Mouse (Mus musculus): ENCODE data around the gene Ndufb4.
A peak's percentile ranks its signal among the peaks of the same experiment; 100 is the strongest.
"Not testable (repeated sequence)": the region's sequence is repeated elsewhere in the genome, so short reads cannot be mapped to it uniquely, and the experiment has no call there.

Gene Ndufb4

DNA sequence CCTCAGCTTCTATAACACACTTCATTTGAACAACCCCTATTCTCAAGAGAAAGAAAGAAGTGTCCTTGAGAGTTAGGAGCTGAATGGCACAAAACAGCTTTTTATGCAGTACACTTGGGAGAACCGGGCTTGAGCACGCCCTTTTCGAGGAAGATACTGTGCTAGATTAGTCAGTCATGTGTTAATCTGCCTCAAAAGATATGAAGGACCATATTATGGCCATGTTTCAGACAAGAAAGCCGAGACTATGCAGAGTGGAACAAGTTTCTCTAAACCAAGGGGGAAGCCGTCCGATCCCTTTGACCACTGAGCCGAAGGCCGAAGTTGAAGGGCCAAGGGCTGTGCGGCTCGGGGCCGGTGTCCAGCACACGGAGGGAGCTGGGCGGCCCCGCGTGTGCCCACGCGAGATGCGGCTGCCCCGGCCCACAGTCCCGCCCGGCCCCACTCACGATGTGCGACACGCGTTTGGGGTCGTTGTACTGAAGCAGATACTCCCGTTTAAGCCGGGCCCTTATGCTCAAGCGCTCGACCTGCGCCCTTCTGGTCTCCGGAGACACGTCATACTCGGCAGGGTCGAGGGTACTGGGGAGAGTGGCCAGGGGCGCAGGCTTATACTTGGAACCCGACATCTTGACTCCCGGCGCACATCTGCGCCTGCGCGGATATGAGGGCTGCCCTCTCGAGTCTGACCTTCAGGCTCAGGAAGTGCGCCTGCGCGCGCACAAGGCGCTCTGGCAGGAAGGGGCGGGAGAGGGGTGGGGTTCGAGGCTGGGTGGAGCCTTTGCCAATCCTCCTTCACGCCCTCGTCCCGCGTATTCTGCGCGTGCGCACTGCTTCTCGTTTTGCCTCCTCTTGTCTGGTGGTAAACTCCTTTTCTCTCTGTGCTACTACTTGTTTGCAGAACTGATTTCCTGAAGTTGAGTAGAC, at the start of gene Ndufb4:
Gene Ndufb4, minus strand, starts transcription at position 723 of the 927 bp plus-strand sequence.
- ATAC-seq (ENCODE audit: low TSS enrichment) = peak; percentile 93

DNA sequence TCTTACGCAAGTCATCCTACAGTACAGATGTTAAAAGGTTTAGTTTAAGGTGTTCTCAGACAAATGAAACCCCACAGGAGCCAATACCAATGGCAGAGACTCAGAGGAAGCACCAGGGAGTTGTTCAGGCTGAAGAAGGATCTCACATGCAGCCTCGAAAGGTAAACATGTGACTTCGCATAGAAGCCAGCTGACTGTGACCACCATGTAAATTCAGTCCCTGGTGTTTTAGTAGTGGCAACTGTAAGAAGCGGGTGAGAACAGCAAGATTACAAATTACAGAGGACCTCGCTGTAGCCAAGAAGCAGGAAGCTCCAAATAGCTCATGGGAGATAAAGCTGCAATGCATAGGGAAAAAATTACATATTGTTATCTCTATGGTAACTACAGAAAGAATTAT, 49.6 kb upstream of the Ndufb4 start:
- peak; percentile 58 for ATAC-seq (ENCODE audit: low TSS enrichment)

DNA sequence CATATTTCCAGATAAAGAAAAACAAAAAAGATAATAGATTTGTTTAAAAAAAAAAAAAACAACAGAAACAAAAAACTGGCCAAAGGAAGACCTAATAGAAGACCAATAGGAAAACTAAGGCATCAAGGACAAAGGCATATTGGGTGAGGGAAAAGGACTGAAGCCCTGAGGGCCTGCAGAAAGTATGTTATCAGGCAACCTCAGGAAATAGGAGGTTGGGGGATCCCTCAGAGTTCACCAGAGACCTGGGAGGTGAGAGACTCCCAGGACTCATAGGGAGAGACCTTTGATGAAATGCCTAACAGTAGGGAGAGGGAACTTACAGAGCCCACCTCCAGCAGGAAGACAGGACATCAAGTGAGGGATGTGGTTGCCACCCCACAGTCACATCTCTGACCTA, 45.8 kb upstream of the Ndufb4 start:
- ATAC-seq (ENCODE audit: low TSS enrichment) = not testable (repeated sequence)

DNA sequence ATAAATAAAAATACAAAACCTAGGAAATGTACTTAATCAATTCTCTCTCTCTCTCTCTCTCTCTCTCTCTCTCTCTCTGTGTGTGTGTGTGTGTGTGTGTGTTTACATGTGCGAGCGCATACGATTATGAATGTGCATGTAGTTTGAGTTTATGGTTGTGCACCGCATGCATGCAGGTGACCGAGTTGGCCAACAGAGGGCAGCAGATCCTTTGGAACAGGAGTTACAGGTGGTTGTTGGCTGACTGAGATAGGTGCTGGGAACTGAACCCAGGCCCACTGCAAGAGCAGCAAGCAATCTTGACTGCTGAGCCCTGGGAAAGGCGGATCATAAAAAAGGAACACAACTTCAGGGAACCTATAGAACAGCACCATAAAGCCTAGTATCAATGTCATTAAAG, 44.5 kb upstream of the Ndufb4 start:
- ATAC-seq (ENCODE audit: low TSS enrichment) = no peak

DNA sequence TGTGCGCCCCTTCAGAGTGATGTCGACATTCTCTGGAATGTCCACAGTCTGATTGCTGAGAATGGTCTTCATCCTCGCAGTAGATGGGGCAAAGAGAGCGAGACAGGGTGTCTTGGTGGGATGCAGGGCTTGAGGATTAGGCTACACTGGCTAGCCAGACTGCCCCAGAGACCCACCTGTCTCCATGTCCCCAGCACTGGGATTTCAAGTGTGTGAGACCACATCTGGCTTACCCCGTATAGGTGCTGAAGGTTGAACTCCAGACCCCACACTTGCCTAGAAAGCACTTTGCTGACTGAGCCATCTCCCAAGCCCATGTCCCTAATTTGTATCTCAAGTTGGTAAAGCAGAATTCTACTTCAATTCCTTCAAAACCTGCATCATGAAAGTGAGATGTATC, 43.0 kb upstream of the Ndufb4 start:
- ATAC-seq (ENCODE audit: low TSS enrichment) = no peak

DNA sequence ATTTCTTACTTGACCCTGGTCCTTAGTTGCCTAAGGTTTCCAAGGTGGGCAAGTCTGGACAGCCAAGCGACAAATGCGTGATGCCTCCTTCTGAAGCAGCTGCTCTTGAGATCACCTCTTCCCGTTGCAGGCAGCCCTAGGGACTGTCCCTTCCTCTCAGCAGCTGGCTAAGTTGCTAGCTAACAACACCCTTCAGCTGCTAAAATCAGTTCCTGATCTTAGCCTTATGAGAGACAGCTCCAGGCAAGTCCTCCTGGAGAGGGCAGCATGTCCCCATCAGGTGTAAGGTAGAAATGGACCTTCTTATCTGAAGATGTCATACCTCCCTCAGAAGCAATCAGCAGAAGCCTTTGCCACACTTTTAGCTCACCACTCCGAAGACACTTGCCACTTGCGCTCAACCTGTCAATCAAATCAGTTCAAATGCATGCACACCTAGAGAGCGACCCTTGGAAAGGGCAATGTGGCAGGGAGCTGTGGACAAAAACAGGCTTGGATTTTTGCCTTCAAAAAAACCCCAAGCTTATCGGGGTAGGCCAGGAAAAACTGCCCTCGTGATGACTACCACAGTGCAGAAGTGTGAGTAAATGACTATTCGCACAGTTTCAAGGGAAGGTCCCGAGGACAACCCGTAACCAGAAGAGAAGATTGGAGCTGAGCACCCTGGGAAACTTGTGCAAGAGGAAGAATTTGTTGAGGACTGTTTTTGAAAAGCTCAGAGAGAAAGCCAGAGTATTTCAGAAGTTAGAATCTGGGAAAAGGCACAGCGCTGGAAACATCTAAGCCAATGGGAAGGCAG, 36.9 kb upstream of the Ndufb4 start:
- 0 out of 2 replicates have a peak, but pooled peaks have one; percentile 21 for ATAC-seq (ENCODE audit: low TSS enrichment)

DNA sequence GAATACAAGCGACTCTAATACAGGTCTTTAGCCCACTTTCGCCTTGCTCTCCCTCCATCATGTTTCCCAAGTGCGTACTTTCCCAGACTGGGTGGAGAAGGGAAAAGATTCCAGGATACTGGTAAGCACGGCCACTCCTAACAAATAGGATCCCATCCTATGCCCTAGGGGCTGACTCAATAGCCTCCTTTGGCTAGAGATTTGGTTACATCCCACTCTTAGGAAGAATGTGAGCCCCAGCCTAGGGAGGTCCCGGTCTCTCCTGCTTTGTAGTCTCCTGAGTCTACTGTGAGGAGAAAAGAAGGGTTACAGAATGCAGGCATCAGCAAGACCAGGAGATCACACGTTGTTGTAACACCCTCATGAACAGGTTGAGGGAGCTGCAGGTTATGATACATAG, 36.2 kb upstream of the Ndufb4 start:
- ATAC-seq (ENCODE audit: low TSS enrichment) = 0 out of 2 replicates have a peak, but pooled peaks have one; percentile 6

DNA sequence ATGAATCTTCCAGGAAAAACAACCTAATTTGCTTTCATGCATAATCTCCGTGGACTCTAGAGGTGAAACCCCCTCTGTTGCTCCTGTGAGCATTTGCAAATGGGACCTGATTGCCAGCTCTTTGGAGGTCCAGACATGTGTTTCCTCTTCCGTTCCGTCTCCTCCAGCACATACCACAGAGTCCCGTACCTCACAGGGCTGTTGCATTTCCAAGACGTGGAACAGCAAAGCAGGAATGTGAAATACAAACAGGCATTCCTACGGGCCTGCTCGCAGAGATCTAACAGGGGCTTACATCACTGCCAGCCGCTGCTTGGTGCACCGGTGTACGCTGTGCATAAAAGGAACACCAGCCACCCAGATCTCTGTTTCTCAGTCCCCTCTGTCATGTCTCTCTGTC, 35.7 kb upstream of the Ndufb4 start:
- ATAC-seq (ENCODE audit: low TSS enrichment) = no peak

DNA sequence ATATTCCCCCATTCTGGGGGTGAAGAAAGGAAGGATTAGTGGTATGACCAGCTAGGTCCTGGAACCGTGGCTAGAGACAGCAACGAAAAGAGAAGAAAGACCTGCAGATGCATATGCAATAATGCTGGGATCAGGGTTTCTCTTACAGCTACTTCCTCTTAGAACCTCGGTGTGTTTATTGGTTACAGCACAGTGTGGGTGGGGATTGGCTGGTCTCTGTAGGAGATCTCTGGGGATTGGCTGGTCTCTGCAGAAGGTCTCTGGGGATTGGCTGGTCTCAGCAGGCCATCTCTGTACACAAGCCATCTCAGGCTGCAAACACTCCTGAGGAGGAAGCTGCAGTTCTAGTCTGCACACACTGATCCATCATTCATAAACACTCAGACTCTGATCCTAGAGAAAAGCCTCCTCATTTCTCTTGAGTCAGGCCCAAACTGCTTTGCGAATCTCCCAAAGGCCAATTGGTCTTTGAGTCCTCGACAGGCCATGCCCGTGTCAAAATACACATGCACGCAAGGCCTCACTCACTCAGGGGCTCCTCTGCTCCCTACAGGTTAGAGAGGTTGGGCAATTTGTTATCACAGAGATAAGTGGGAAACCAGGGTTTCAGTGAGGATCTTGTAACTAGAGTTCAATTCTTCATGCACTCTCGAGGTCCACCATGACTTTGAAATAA, 35.1 kb upstream of the Ndufb4 start:
- ATAC-seq (ENCODE audit: low TSS enrichment) = no peak; the same call in 1 of the 2 replicates

DNA sequence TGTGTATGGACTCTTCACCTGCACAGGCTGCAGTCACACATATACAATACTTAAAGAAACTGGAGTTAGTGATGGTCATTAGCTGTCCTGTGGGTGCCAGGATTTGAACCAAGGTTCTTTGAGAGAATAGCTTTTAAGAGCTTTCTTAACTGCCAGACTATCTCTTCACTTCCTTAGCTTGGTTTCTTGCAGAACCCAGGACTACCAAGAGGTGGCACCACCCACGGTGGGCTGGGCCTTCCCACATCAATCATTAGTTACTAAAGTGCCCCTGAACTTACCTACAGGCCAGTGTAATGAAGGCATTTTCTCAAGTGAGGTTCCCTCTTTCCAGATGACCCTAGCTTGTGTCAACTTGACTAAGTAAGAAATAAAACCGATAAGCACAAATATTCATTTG, 33.9 kb upstream of the Ndufb4 start:
- ATAC-seq (ENCODE audit: low TSS enrichment) = no peak

DNA sequence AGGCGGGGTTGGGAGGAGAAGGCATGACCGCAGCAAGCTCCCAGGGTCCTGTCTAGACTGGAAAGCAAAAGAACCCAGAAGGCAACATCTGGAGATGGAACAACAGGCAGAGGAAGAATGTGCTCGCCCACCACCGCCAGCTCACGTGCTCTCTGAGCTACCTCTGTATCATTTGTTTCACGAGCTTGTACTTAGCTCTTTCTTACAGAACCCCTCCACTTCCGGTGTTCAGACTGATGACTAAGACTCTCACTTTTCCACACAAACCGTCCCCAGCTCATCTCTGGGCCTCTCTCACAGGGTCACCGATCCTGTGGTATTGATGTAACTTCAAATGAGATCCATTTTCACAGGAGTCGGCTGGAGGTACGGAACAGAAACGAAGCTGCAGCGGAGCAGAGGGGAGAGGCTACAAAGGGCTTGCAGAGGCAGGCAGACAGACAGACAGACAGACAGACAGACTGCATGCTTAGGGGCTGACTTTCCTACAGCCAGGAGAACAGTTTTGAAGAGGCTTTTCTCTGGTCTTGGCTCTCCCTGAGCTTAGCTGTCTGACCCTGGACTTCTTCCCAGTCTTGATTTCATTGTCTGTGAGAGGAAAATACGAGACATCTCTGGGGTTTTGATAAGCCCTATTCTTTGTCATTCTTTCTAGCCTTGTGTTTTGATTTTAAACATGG, 33.2 kb upstream of the Ndufb4 start:
- no peak for ATAC-seq (ENCODE audit: low TSS enrichment)

DNA sequence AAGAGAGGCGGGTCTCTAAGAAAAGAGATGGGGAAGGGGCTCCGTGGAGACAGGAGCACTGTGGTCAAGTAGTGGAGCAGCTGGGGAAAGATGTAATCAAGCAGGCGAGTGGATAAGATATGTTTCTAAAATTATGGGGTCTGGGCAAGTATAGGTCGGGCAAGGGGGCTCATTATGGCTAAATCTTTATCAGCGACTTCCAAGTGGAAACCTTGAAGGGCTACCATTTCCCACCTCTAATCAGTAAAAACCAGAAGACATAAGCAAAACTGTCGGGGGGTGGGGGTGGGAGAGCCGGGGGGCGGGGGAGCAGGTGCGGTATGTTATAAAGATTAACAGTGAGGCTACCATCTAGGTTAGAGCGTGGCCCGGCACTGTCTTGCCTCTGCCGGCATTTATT, 32.6 kb upstream of the Ndufb4 start:
- no peak for ATAC-seq (ENCODE audit: low TSS enrichment)

DNA sequence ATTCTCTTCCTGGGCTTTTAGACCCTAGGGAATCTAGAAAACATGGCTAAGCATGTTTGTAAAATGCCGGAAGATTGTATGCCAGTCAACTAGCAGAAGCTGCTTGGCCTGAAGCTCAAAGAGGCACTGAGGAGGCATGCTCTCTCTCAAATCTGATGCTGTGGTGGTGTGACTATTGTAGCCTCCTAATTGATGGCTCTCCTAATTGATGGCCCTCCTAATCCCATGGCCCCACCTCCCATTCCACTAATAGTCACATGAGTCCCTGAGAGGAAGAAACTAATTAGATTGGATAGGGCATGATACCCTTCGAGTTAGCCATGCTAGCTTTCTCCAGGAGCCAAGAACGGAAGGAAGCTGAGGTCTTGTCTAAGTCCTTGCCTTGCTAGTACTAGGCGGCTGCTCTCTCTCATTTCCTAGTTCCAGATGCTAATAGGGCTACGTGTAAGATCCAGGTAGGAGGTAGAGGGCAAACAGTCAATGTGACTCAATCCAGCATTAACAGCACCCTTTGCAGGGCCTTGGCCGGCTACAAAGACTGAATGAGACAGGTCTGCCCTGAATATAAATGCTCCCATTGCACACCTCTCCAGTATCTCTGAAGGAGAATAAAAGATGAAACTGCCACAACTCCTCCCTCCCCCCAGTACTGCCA, 31.8 kb upstream of the Ndufb4 start:
- no peak for ATAC-seq (ENCODE audit: low TSS enrichment)

DNA sequence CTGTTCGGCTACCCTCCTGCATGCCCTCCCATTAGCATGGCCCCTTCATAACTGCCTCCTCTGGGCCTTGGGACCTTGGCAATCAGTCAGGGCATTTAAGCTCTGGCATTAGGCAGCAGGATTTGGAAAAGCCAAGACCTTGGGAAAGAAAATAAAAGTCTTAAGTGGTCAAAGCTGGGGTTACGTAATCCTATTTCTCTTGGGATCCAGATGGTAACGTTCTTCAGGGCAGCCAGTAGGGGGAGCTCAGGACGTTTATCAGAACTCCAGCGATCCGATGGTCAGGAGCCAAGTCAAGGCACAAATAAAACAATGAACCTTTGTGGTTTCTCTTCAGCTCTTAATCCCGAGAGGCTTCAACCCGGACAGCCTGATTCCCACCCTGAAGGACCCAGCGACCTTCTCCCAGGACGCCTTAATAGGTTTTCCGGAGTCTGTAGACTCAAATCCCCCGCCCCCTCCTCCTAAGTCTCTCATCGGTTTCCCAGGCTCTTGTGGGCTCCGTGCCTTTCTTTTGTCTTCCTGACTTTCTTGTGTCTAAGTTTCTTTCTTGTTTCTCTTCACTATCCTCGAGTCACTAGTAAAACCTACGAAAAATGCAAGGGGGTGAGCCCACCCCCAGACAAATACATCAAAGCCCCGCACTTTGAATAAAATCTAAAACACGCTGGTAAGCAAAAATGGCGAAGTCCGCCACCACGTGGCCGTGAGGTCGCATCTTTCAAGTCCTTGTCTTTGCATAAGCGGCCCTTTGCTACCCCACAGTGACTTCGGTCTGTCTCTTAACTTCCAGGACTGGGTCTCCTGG, 30.6 kb upstream of the Ndufb4 start:
- peak; percentile 31 for ATAC-seq (ENCODE audit: low TSS enrichment)

DNA sequence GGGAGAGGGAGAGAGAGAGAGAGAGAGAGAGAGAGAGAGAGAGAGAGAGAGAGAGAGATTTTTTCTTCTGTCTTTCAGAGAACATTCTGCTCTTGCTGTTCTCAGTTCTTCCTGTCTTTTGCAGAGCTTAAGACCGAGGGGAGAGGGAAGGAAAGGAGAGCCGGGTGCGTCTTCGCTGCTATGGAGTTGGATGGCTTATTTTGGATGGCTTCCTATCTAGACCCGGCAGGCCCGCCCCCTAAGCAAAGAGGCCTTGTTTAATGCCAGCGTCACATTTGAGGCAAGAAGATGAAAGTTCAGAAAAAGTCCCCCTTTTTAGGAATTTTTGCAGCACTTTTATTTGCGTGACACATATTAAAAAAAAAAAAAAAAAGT, 30.0 kb upstream of the Ndufb4 start:
- ATAC-seq (ENCODE audit: low TSS enrichment) = 0 out of 2 replicates have a peak, but pooled peaks have one; percentile 10

DNA sequence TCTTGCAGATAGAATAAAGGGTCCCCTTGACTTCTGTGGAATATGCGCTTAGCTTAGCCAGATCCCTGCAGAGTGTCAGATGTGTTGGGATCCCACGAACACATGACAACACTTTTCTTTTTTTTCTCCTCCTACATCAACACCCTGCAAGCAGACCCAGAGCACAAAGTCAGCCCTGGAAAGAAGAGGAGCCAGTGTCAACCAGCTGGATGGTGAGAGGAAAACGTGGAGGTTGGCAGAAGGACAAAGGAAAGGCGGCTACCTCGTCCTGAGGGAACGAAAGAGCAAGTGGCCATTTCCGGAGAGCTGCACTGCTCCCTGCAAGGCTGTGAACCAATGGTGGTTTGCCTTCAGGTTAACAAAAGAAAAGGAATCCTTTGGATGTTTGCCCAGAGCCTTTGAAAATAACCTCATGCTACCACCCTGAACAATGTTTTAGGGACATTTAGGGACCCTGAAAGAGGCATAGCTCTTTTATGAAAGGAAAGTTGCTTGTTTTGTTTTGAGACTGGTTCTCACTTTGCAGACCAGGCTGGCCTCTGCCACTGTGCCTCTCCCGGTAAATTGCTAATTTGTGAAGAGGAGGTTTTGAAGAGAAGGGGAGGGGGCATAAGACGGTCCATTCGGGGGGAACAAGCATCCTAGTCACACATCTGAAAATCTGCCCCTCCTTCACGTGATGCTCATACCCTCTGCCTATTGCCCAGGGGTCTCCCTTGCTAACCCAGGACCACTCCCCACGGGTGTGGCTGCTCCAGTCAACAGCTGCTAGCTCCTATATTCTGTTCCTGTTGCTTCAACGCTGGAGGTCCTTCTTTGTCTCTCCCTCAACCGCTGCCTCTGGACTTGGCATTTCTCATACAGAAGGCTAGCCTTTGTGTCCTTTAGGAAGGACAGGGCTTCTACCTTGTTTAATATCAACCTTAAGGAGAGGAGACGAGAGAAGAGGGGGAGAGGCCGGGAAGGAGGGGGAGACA, 29.2 kb upstream of the Ndufb4 start:
- peak; percentile 38 for ATAC-seq (ENCODE audit: low TSS enrichment)

DNA sequence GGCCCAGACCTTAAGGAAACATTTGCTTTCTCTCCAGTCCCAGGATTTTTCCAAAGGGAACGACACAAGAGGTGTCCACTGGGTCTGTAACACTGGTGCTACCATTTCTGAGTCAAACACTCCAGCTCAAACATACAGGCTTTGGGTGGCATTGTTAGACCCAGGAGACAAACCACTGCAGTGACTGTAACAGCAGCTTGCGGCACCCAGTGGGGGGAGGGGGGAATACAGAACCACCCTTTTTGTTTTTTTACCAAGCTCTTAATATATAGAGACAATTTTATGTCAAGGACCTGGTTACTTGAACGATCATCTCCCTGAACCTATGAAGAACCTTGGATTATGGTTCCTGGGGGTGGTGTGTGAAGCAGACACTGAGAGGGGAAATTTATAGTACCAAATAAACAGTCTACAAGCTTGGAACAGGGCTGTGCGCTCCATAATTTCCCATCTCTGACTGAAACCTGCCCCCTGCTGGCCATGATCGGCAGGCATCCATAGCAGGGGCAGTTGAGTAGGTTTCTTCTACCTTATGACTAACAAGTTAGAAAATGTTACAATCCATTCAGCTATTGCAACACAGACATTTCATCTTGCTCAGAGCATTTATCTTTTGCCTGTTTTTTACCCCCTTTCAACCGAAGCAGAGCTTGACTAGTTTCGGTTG, 28.2 kb upstream of the Ndufb4 start:
- ATAC-seq (ENCODE audit: low TSS enrichment) = peak; percentile 66

DNA sequence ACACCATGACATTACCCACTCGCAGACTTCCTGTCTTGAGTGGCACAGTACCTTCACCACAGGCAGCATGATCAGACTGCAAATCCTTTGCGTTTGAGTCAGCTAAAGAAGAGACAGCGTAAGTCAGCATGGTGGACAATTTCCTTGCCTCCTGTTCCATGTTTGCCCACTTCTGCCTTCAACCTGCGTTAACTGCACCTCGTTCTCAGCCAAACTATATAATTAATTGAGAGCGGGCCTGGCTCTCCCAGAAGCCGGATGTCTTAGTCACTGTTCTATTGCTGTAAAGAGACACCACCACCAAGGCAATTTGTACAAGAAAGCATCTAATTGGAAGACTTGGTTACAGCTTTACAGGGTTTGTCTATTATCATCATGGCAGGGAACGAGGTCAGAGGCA, 26.6 kb upstream of the Ndufb4 start:
- no peak for ATAC-seq (ENCODE audit: low TSS enrichment)
